Mouse (Mus musculus) Muller cell, postnatal 12 days (primary cell): Measurements from ENCODE around the gene Mrpl54.
"Not testable (repeated sequence)": the region's sequence is repeated elsewhere in the genome, so short reads cannot be mapped to it uniquely, and the experiment has no call there.

Experiments used
- DNase-seq: peaks from one replicate; pipeline ENCODE4 v3.0.0-alpha.2; 2015; ENCODE audit errors: inconsistent ontology term

Gene Mrpl54

DNA sequence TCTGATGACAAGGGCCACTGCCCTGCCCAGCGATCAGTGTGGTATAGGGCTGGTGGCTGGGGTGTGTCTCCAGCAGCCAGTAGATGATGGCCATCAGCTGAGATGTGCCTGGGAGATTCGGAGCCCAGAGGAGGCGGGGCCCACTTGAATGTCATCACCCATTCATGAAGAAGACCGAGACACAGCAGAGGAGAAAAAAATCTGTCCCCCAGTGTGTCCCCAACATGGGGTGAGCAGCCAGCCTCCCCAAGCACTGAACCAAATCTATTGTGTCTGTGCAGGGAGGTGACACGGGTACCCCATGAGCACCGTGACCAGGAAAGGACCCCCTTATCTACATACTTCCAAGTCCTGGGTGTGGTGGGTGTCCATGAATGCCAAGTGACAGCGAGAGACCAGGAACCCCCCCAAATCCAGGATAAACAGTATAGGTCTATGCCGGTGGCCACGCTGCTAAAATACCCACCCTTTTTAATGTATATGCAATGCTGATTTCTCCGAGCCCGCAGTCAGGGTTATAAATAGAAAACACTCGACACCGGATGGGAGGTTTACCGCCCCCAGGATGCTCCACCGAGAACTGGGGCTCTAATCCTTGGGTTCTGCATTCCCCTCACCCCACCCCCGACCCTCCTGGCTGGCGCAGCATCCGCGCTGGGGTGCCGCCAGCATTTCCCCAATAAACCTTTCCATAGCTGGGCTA, 36.8 kb downstream of the Mrpl54 start:
- no peak for DNase-seq

DNA sequence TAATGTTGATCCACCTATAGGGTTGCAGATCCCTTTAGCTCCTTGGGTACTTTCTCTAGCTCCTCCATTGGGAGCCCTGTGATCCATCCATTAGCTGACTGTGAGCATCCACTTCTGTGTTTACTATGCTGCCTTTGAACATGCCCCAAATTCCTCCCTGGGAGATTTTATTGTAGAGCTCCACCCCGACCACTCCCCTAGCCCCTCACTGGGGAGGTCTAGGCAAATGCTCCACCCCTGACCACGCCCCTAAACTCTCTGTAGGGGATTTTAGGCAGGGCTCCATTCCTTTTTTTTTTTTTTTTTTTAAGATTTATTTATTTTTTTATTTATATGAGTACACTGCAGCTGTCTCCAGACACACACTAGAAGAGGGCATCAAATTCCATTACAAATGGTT, 43.0 kb downstream of the Mrpl54 start:
- not testable (repeated sequence) for DNase-seq

DNA sequence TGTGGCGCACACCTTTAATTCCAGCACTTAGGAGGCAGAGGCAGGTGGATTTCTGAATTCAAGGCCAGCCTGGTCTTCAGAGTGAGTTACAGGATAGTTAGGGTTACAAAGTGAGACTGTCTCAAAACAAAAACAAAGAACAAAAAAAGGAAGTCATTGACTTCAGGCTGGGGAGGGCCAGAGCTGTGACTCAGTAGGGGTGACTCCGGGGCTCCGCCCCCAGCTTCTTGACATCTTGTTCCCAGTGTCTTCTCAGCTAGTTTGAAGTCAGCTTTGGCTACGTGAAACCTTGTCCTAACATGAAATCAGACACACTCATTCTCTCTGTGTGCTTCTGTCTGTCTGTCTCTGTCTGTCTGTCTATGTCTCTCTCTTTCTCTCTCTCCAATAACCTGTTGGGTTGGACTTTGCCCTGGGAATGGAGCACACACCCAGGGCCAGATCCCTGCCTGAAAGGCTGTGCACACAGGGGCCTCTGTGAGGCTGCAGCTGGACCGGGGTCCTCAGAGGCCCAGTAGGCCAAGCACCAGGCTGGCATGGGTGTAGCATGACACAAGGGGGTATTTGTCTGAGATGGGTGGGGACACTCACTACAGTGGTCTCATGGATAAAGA, 45.2 kb downstream of the Mrpl54 start:
- no peak for DNase-seq

DNA sequence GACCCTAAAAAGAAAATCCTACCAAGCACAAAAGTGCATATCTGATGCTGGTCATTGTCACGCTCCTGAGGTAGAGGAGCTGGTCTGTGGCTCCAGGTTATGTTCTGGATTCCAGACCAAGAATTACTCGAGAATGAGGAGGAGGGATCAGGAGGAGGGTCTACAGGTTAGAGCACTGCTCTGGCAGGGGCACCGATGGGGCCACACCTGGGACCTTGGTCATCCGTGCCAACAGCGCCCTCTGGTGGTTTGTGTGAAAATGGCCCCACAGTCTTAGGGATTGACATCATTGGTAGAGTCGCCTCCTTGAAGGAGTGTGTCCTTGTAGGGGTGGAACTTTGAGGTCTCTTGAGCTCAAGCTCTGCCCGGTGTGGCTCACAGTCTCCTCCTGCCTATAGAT, 48.8 kb downstream of the Mrpl54 start:
- no peak for DNase-seq

DNA sequence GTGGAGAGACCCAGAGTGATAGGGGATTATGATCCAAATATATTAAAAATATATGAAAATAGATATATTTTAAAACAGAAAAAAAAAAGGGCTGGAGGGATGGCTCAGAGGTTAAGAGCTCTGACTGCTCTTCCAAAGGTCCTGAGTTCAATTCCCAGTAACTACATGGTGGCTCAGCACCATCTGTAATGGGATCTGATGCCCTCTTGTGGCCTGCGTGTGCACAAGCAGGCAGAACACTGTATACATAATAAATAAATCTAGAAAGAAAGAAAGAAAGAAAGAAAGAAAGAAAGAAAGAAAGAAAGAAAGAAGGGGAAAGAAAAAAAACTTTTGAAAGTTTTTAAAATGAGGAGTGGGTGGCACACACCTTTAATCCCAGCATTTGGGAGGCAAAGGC, 49.5 kb downstream of the Mrpl54 start:
- DNase-seq: not testable (repeated sequence)

DNA sequence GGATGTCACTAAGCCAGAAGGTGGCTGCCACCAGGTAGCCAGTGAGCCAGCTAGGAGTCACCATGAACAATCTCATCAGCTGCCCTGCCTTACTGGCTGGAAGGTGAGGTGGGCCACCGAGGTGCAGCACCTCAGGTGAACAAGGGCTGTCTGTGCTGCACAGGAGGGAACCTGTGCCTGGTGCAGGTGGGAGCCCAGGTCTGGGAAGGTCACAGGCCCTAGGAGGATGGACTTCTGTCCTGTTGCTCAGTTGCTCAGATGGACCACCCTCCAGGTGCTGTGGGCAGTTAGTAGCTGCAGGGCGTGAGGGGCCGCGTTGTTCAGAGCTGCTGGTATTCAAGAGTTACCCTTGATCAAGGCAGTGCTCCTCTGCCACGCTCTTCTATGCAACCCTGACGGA, 49.9 kb downstream of the Mrpl54 start:
- no peak for DNase-seq

DNA sequence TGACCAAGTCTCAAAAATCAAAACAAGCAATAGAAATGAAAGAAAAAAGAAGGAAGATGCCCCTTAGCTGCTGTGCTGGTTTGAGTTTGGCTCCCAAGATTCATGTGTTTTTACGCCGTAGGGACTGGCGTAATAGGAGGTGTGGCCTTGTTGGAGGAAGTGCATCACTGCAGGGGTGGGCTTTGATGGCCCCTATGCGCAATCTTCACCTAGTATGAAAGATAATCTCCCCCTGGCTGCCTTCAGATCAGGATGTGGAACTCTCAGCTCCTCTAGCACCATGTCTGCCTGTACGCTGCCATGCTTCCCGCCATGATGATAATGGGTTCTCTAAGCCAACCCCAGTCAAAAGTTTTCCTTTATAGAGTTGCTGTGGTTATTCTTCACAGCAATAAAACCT, 50.5 kb downstream of the Mrpl54 start:
- no peak for DNase-seq
